Mouse (Mus musculus) megakaryocyte-erythroid progenitor cell, adult 5-6 weeks (primary cell): ENCODE data around the gene Tle6. TPM values are rescaled to one million over a fixed set of nuclear protein-coding genes. Genes with fewer than 3 reads are reported as not detected.

Experiments used
- ATAC-seq: replicated peaks from 2 replicates; pipeline ENCODE4 v1.8.0; 2016; ENCODE audit warnings: mild to moderate bottlenecking, inconsistent platforms; ENCODE audit not compliant: severe bottlenecking, poor library complexity, low FRiP score, low TSS enrichment
- total RNA-seq, 2 experiments: library from RNA; stranded (forward) in 1 of 2; stranded (reverse) in 1 of 2; fragments of 200-1000, 215-1000 nt in 1 of 2; fragments of >200 nt in 1 of 2; fragmentation: Nextera tagmentation in 1 of 2; gene quantifications; 2 replicates each; pipeline ENCODE4 v1.2.3; 2014 to 2017

Tle6 gene
- total RNA-seq, 2 experiments from 2014 or later: 3.5 to 7.9 TPM

DNA sequence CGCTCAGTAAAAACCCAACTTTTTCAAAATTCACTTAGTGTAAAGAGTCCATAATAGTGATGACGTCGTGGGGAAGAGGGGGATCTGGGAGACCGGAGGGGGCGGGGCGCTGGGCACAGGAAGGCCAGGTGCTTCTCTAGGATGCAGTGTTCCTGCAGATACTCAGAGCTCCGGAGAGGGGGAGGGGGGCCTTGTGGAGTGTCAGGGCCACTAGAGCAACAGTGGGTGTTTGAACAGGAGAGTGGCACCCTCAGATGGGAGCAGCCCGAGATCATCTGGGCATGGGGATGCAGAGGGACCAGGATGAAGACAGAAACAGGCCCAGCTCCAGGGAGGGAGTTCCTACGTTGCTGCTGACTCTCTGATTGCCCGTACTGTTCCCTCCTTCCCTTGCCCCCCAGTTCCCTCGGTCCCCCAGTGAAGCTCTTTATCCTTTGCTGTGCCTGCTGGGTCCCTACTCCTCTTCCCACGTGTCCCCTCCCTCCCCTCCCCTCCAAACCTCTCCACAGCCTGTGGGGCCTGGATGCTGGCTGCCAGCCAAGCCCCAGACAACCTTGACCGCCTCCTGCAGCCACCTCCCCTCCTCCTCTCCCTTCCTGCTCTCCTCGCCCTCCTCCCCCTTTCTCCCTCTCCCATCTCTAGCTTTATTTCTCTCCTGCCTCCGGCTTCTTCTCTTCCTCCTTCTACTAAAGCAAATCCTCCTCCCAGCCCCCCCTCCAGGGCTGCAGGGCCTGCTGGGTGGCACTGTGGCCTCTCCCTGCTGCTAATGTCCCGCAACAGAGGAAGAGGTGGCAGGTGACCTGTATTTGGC, 32.3 kb downstream of the Tle6 start:
- ATAC-seq: no peak

DNA sequence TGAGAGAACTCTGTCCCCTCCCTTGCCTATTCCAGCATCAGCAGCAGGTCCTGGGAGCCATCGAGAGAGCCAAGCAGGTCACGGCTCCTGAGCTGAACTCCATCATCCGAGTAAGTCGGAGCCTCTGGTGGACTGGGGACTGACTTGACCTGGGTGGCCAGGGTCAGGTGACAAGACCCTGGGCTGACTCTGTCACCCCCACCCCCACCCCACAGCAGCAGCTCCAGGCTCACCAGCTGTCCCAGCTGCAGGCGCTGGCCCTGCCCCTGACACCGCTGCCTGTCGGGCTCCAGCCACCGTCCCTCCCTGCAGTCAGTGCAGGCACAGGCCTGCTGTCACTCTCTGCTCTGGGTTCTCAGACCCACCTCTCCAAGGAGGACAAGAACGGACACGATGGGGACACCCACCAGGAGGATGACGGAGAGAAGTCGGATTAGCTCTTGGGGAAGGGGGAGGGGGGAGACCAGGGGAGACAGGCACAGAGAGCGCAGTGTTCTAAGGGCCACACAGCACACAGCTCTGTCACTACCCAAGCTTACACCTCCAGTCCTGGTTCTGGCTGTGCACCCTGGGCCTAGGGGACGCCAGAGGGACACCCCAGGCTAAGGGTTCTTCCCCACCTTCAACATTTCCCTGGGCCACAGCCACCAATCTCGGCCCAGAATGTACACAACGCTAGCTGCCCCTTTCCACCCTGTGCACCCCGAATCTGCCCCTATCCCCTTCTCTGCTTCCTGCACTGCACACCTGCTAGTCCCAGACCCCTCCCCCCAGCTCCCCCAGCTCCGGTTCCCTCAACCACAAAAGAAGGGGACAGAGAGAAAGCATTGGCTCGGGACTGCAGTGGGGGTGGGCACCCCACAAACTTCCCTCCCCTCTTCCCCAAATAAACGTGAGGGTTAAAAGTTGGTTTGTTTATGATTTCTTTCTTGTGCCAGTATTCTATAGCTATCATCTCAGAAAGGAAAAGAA, 35.3 kb downstream of the Tle6 start:
- ATAC-seq: no peak

DNA sequence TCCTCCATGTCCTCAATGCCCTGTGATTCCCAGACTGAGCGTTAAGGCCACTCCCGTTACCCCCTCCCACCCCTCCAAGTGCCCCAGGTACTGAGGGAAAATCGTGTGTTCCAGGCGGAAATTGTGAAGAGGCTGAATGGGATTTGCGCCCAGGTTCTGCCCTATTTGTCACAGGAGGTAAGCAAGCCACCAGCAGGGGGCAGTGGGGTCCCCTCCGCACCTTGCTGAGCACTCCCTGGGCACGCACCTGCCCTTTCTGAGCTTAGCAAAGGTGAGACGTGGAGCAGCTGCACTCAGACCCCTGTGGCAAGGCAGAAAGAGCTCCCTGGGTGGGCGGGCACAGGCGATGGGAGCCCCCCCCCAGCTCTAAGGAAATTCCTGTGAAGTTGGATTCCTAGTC, 36.1 kb downstream of the Tle6 start:
- ATAC-seq: no peak

DNA sequence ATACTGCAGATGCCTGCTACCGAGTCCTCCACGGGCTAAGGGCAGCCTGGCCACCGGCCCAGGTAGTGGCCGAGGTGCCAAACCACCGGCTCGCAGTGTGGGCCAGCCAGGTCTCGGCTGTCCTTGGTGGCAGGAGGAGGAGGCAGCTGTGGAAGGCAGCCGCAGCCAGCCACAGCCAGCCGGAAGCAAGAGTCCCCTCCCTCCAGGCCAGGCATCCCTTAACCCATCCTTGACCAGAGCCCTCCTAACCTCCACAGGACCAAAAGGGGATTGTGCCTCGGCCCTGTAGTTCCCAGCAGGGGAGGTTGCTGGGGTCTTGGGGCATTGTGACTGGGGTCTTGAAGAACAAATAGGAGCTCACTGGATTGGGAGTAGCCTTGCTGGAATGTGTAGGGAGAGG, 36.7 kb downstream of the Tle6 start:
- ATAC-seq: no peak

DNA sequence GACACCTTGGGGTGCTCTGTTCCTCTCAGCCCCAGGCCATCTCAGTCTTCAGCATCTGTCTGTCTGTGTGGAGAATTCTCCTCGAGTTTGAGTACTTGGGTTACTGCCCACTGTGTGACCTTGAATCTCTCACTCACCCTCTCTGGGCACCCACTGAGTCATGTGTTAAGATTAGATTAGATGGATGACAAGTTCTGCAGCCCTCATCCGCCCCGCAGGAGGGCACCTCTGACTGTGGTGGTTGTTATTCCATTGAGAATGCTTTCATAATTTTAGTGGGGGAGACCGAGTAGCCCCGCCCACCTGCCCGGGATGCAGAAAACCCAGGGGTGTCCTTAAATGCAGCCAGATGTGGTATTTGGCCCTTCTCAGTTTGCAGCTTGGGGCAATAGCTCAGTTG, 37.4 kb downstream of the Tle6 start:
- ATAC-seq: no peak

DNA sequence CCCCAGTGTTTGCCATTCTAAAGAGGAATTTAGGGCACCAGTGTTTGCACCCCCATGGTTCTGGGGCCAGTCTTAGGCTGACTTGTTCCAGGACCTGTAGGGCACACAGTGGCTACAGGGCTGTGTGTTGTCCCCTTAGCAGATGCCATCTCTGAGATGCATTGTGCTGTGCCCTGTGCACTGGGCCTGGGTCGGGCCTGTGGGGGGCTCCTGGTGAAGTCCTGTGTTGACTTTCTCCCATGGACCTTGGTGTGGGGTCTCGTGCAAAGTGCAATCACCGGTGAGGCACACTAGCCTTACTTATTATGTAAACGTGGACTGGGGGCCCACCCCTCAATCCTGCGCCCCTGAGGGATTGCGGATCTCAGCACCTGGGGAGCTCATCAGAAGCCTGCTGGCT, 38.5 kb downstream of the Tle6 start:
- no peak for ATAC-seq

DNA sequence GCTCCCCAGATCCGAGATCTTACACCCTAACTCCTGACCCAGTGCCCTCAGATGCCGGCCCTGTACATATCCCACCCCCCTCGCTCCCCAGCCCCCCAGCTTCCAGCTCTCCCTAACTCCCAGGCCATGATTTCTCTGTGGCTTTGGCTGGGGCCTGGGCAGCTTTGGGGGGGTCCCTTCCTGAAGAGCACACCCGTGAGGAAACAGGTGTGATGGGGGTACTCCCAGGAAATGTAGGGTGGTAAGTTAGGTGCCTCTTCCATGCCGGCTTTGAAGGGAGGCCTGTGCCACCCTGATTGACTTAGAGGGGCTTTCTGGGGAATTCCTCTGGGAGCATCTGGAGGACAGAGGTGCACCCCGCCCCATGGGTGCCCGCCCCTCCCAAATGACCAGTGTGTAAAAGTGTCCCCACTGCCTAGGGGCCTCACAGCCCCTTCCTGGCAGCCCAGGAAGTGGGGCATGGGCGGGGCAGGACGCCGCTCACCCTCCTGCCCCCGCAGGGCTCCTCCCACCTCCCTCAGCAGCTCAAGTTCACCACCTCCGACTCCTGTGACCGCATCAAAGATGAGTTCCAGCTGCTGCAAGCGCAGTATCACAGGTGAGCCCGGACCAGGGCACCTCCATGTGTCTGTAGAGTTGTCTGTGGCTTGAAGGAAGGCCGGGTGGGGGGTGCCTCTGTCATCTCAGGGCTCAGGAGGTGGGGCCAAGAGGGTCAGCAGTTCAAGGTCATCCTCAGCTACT, 40.0 kb downstream of the Tle6 start:
- peak; percentile 45 for ATAC-seq

DNA sequence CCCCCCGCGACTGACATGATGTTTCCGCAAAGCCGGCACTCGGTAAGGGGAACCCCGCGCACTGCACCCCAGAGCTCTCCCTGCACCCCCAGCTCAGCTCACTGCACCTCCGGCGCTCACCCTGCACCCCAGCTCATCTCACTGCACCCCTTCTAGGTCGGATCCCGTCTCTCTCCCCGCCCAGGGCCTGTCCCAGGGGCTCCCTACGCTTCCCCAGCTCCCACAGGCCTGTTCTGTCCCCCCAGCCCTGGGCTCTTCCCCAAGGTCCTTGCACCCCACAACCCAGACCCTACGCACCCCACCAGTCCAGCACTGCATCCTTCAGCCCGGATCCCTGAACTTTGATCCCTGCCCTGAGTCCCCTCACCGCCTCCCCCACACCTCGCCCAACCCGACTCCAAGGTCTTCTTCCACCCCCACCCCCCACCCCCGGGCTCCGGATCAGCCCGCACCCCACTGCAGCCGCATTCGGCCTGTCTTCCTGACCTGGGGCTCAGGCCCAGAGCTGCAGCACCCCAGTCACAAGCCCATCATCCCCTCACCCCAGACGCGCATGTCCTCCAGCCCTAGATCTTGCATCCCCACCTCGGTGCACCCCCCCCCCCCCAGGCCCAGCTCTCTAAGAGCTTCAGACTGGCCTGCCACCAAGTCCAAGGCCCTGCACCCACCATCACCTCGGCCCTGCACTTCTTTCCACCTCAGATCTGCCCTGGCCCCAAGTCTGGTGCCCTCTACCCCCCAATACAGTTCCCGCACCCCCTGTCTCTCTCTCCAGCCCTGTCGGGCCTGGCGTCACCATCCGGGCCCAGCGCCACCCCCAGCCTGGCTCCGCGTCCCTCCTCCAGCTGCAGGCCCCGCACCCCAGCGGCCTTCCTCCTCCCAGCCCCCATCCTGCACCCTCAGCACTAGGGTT, 41.0 kb downstream of the Tle6 start:
- peak; percentile 41 for ATAC-seq

DNA sequence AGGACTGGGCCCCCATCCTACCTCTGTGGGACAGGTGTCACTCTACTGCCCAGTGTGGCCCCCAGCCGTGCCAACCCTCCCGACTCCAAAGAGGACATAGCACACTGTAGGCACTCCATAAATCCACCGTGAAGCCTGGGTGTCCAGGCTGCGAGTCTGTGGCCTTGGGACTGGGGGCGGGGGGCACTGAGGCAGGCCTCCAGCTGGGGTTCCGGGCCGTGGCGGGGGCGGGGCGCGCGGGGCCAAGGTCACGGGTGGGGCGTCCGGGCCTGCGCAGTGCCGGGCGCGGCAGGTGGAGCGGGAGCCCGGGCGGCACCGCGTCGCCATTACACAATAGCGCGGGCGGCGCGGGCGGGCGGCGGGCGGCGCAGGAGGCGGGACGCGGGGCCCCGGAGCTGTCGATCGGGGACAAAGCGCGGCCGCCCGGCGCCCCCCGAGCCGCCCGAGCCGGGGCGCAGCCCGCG, 41.7 kb downstream of the Tle6 start, which contains the start of gene Aes:
TSS of gene Aes (plus strand) at position 326 of the 464 bp plus-strand sequence.
- ATAC-seq: 0 out of 2 replicates have a peak, but pooled peaks have one; percentile 12

DNA sequence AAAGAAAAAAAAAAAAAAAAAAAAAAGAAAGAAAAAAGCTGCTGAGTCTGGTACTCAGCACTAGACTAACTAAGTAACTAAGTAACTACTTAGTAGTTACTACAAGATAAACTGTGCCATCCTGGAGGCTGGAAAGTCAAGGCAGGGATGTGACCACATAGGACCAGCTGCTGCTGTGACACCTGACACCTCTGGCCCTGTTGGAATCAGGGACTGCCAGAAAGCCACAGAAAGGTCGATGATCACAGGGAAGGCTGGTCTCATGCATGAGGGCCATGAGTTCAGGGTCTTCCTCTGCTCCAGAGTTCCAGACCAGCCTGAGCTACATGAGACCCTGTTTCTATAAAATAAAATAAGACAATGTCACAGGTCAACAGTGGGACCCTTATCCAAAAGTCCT, 43.4 kb downstream of the Tle6 start:
- ATAC-seq: no peak

DNA sequence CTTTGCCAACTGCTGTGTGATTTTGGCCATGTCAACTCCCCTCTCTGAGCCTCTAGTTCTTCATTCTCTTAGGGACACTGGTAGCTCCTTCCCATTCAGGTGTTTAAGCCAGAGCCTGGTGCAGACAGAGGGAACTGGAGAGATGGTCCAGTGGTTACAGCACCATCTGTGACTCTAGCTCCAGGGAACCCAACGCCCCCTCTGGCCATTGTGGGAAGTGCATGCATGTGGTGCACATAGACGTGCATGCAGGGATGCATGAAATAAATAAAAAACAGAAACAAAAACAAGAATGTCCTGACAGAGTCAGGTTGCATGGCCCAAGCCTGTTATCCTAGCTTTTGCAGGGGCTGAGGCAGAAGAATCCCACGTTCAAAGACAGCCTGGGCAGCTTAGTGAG, 44.6 kb downstream of the Tle6 start:
- no peak for ATAC-seq

DNA sequence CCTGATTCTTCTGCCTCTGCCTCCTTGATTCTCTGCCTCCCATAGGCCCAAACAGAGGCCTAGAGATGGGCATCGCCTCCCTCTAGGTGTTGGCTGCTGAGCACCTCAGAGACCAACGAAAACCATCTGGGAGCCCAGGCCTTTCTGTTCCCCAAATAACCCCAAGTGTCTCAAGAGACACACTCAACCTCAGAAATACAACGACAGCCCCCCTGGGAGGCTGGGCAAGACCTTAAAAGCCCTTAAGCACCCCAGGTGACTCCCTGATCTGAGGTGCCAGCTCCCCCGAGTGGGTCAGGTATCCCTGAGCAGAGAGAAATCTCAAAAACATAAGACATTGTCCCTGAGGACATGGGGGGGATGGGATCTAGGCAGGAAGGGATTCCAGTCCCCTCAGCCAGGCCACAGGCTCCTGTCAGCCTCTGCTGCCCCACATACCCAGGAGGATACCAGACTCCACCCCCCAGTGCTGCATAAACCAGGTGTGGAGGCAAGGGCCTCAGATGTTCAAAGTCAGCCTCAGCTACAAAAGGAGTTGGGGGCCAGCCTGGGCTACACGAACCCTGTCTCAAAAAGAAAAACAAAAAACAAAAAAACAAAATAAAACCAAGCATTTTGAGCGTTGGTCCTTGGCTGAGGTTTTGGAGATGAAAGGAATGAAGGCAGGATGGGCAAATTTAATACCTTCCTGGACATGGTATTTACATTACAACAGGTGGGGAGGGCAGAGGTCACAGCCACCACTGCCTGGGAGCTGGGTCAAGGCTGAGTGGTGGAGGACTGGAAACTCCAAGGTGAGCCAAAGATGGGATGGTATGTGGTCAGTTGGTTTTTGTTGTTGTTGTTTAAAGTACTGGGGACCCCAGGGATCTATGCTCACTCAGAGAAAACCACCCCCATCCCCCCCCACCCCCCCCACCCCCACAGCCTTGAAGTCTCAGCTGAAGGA, 46.8 kb downstream of the Tle6 start:
- ATAC-seq: no peak

DNA sequence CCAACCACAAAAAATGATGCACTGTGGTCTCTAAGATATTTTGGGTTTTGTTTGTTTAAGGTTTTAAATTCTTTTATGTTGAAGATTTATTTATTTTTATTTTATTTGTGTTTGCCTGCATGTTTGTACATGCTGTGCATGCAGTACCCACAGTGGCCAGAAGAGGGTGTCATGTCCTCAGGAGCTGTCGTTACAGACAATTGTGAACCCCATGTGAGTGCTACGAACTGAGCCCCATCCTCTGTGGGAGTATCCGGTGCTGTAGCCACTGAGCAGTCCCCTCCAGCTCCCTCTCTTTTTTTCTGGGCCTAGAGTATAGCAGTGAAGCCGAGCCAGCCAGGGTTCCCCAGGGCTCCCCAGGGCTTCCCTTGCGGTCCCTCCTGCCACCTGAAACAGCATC, 47.6 kb downstream of the Tle6 start:
- no peak for ATAC-seq

DNA sequence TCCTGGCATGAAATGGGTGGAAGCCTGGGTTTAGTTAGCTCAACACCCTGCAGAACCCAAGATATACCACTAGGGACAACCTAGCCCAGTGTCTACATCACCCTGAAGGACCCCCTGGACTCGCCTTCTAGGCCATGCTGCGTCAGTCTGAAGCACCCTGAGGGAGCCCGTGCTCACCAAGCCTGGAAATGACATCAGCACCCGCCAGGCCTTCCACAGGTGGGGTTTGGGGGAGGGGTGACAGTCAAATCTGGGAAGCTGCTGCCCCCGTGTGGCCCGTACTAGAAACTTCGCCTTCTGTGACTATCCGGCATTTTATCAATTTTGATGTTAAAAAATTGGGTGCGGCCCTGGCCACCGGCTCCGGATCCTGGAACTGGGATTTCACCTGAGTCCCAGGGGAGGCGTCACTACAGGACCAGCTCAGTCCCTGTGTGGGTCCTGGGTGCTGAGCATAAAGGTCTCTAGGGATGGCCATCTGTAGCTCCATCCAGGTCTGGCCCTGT, 49.2 kb downstream of the Tle6 start:
- ATAC-seq: peak; percentile 78

DNA sequence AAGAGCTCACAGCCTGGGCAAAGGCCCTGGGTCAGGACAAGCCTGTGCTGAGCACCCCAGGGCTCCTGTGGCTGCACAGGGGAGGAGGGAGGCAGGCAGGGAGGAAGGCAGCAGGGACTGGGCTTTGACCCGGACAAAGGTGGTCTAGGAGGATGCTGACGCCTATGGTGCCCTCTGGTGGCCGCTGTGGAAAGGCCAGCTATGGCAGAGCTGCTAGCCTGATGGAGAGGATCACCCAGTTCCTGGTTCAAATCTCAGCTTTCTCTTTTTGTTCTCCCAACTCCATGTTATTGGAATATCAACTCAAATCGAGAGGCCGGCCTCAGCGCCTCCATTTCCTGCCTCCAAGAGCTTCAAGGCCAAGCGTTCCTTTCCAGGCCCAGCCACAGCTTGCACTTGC, 50.6 kb downstream of the Tle6 start:
- 0 out of 2 replicates have a peak, but pooled peaks have one; percentile 23 for ATAC-seq

DNA sequence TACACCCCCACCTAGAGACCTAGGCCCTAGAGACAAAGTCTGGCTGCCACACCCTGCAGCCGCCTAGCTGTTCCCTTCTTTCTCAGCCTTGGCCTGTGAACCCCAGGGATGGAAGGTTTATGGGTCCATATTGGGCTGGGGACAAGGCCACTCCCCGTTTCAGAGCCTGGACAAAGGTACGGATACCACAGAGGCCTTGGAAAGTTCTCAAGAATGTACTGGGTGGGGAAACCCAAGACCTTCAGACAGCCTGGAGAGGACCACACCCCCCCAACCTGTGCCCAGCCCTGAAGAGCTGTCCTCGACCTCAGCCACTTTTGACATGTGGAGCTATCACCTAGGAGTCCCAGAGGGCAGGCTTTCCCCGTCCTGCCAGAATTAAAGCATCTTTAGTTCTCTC, 51.9 kb downstream of the Tle6 start:
- no peak for ATAC-seq

DNA sequence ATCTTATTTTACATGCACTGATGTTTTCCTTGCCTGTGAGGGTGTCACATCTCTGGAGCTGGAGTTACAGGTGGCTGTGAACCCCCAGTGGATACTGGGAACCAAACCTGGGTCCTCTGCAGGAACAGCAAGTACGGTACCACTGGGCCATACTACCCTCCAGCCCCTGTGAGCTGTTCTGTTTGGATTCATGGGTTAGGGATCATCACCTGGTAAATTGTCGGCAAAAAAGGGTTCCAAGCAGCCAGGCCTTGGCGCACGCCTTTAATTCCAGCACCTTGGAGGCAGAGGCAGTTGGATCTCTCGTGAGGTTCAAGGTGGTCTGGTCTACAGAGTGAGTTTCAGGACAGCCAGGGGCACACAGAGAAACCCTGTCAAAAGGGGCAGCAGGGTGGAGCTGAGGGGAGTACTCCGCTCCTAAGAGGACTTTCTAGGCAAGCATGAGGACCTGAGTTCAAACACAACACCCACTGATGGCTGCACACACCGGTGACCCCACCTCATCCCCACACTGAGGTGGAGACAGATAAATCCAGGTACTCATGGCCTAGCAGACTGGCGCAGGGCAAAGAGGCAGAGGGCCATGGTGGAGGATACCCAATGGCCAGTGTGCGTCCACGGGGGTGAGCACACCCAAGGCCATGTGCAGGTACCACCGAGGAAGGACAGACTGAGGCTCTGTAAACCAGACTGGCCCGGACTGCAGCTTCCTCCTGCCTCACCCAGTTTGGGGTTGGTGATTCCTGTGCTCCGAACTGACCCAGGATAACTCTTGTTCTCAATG, 53.9 kb downstream of the Tle6 start:
- ATAC-seq: no peak
